Mouse (Mus musculus) heart, embryonic 13.5 days (tissue): Measurements from ENCODE around the gene Gm13283. TPM values are rescaled to one million over a fixed set of nuclear protein-coding genes. Genes with fewer than 3 reads are reported as not detected.
A peak's percentile ranks its signal among the peaks of the same experiment; 100 is the strongest.
"Not testable (repeated sequence)": the region's sequence is repeated elsewhere in the genome, so short reads cannot be mapped to it uniquely, and the experiment has no call there.

Experiments used
- ATAC-seq: fragments of 200-750 bp; cut with Nextera tagmentation; 2 replicates; pipeline ENCODE4 v1.8.0; 2017; ENCODE audit warnings: moderate TSS enrichment; ENCODE audit not compliant: insufficient number of reproducible peaks, low FRiP score, low TSS enrichment; ENCODE audit errors: extremely low read depth
- H3K27ac ChIP-seq: fragments of 300-500 bp; sonication (generic); replicated peaks from 2 replicates; pipeline ENCODE4 v1.5.1; 2015; ENCODE audit warnings: moderate library complexity, mild to moderate bottlenecking, inconsistent platforms
- H3K27me3 ChIP-seq: fragments of 300-500 bp; sonication (generic); replicated peaks from 2 replicates; pipeline ENCODE4 v1.6.1; 2015; ENCODE audit warnings: mild to moderate bottlenecking, inconsistent platforms
- H3K36me3 ChIP-seq: fragments of 300-500 bp; sonication (generic); 2 replicates; pipeline ENCODE4 v1.6.1; 2015; ENCODE audit warnings: mild to moderate bottlenecking, inconsistent platforms
- H3K4me1 ChIP-seq: fragments of 300-500 bp; sonication (generic); 2 replicates; pipeline ENCODE4 v1.6.1; 2015; ENCODE audit warnings: inconsistent platforms
- H3K4me2 ChIP-seq: fragments of 300-500 bp; sonication (generic); 2 replicates; pipeline ENCODE4 v1.6.1; 2015; ENCODE audit warnings: inconsistent platforms, mild to moderate bottlenecking, moderate library complexity
- H3K4me3 ChIP-seq: fragments of 300-500 bp; sonication (generic); 2 replicates; pipeline ENCODE4 v1.5.1; 2015; ENCODE audit warnings: moderate library complexity, mild to moderate bottlenecking, inconsistent platforms
- H3K9ac ChIP-seq: fragments of 300-500 bp; sonication (generic); 2 replicates; pipeline ENCODE4 v1.6.1; 2015; ENCODE audit warnings: inconsistent platforms, mild to moderate bottlenecking, moderate library complexity
- H3K9me3 ChIP-seq: fragments of 300-500 bp; sonication (generic); 2 replicates; pipeline ENCODE4 v1.6.1; 2016; ENCODE audit warnings: inconsistent platforms
- WGBS: fragments of 180-500 bp; shearing (Covaris S2); methylation state at CpG from one replicate; pipeline ENCODE4 v1.1.7; 2015; ENCODE audit warnings: mixed read lengths; 5-methylcytosine and 5-hydroxymethylcytosine counted together
- polyA plus RNA-seq: library from polyadenylated mRNA; unstranded; fragments of >200 nt; fragmentation: Nextera tagmentation; extraction: Ambion mirVana; gene quantifications from 2 replicates; pipeline ENCODE4 v1.2.1, GENCODE M21; 2015

Gene Gm13283
- polyA plus RNA-seq, 1 experiment from 2014 or later = 0.20 TPM

DNA sequence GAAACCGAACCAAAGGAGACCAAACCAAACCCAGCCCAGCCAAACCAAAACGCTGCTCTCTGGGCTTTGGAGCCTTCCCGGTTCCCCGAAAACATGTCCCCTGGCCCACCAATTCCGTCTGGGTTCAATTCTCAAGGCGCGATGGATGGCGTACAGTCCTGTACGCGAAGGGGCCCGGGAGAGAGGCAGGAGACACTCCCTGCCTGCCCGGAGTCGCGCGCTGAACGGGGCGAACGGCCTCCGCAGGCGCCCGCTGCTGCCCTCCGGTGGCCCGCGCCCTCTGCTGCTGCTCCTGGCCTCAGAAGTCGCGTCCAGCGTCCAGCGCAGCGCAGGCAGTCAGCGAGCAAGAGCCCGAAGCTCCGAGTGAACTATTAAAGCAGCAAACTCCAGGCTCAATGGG is 13.6 kb downstream of the Gm13283 start, which contains the start of gene Gm13290:
Gene Gm13290 (plus strand): TSS at position 301 of the 400 bp plus-strand sequence.
- not testable (repeated sequence) for H3K4me3 ChIP-seq, H3K4me1 ChIP-seq, H3K4me2 ChIP-seq, H3K9me3 ChIP-seq, H3K36me3 ChIP-seq, H3K27me3 ChIP-seq, ATAC-seq, H3K27ac ChIP-seq, H3K9ac ChIP-seq
- WGBS = no CpG with 5 or more reads among the region's 32 CpGs

DNA sequence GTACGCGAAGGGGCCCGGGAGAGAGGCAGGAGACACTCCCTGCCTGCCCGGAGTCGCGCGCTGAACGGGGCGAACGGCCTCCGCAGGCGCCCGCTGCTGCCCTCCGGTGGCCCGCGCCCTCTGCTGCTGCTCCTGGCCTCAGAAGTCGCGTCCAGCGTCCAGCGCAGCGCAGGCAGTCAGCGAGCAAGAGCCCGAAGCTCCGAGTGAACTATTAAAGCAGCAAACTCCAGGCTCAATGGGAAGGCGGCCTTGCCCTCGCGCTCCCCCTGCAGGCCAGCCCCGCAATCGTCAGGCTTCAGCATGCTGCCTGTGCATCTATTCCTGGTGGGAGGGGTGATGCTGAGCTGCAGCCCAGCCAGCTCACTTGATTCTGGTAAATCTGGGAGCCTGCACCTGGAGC is 16.7 kb downstream of the Gm13283 start, which contains the start of gene Gm13289:
Gene Gm13289 (plus strand): TSS at position 301 of the 400 bp plus-strand sequence.
- no CpG with 5 or more reads among the region's 29 CpGs for WGBS
- H3K4me3 ChIP-seq, H3K4me2 ChIP-seq, H3K9ac ChIP-seq, ATAC-seq, H3K27me3 ChIP-seq, H3K9me3 ChIP-seq, H3K4me1 ChIP-seq, H3K36me3 ChIP-seq, H3K27ac ChIP-seq: not testable (repeated sequence)

DNA sequence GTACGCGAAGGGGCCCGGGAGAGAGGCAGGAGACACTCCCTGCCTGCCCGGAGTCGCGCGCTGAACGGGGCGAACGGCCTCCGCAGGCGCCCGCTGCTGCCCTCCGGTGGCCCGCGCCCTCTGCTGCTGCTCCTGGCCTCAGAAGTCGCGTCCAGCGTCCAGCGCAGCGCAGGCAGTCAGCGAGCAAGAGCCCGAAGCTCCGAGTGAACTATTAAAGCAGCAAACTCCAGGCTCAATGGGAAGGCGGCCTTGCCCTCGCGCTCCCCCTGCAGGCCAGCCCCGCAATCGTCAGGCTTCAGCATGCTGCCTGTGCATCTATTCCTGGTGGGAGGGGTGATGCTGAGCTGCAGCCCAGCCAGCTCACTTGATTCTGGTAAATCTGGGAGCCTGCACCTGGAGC is 19.6 kb downstream of the Gm13283 start, which contains the start of gene Gm13272:
Gene Gm13272 (plus strand): TSS at position 301 of the 400 bp plus-strand sequence.
- WGBS = no CpG with 5 or more reads among the region's 29 CpGs
- not testable (repeated sequence) for H3K9ac ChIP-seq, ATAC-seq

DNA sequence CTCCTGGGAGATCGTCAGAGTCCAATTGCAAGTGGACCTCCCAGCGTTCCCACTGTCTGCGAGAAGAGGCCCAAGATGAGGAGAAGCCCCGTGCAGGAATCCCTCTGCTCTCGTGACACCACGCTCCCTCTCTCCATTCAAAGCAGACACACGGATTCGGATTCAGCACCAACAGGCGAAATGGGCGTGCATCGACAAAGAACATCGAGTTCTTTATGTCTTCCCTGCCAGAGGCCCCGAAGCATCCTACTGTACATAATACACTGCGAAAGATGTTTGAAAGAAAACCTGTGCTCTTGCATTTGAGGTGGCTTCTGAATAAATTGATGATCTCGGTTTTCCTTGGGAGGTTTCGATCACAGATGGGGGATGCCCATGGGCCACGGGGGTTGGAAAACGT is 20.4 kb downstream of the Gm13283 start:
- not testable (repeated sequence) for H3K9ac ChIP-seq, ATAC-seq, H3K4me1 ChIP-seq, H3K4me2 ChIP-seq, H3K4me3 ChIP-seq, H3K9me3 ChIP-seq, H3K27ac ChIP-seq, H3K27me3 ChIP-seq, H3K36me3 ChIP-seq
- 40% methylated on average over 16 of the region's 18 CpGs for WGBS

More for the DNA sequence above, 19.6 kb downstream of the Gm13283 start, which contains the start of gene Gm13272:
- H3K27me3 ChIP-seq, H3K4me2 ChIP-seq, H3K4me1 ChIP-seq, H3K4me3 ChIP-seq, H3K9me3 ChIP-seq, H3K36me3 ChIP-seq, H3K27ac ChIP-seq: not testable (repeated sequence)

DNA sequence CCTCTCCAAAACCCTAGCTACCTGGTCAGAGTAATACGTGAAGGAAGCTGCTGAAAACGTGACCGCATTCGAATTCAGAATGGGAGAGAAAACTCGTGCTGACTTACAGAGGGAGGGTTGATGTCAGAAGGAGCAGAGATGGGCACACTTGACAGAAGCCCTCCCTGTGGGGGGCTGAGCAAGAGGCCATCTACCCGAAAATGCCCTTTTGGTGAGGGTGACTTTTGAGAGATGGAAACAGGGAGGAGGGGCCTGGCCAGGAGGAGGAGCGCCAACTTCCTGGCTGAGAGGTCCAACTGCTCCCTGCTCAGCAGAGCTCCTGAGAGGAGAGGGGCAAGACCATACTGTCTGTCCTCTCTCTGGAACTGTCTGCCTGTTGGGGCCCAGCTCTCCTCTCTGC is 21.9 kb downstream of the Gm13283 start, which contains the start of gene Ifnz:
Gene Ifnz (plus strand): TSS at position 301 of the 400 bp plus-strand sequence.
- H3K27me3 ChIP-seq, H3K4me1 ChIP-seq, H3K9me3 ChIP-seq, H3K36me3 ChIP-seq, ATAC-seq: not testable (repeated sequence)
- WGBS = 13% methylated on average over 4 of the region's 7 CpGs
- H3K4me3 ChIP-seq = peak within 1 kb of the TSS; percentile 37
- peak within 1 kb of the TSS; percentile 66 for H3K27ac ChIP-seq
- 0 out of 2 replicates have a peak within 1 kb of the TSS, but pooled peaks have one; percentile 47 for H3K9ac ChIP-seq
- H3K4me2 ChIP-seq = peak within 1 kb of the TSS; percentile 58

DNA sequence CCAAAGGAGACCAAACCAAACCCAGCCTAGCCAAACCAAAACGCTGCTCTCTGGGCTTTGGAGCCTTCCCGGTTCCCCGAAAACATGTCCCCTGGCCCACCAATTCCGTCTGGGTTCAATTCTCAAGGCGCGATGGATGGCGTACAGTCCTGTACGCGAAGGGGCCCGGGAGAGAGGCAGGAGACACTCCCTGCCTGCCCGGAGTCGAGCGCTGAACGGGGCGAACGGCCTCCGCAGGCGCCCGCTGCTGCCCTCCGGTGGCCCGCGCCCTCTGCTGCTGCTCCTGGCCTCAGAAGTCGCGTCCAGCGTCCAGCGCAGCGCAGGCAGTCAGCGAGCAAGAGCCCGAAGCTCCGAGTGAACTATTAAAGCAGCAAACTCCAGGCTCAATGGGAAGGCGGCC is 22.4 kb downstream of the Gm13283 start:
- not testable (repeated sequence) for H3K9me3 ChIP-seq, H3K27me3 ChIP-seq, H3K36me3 ChIP-seq, ATAC-seq, H3K4me1 ChIP-seq
- peak overlapping the region; percentile 58 for H3K4me2 ChIP-seq
- 0% methylated on average over 14 of the region's 31 CpGs for WGBS
- H3K4me3 ChIP-seq = peak overlapping the region; percentile 37
- peak overlapping the region; percentile 66 for H3K27ac ChIP-seq
- H3K9ac ChIP-seq = 0 out of 2 replicates have a peak overlapping the region, but pooled peaks have one; percentile 47

DNA sequence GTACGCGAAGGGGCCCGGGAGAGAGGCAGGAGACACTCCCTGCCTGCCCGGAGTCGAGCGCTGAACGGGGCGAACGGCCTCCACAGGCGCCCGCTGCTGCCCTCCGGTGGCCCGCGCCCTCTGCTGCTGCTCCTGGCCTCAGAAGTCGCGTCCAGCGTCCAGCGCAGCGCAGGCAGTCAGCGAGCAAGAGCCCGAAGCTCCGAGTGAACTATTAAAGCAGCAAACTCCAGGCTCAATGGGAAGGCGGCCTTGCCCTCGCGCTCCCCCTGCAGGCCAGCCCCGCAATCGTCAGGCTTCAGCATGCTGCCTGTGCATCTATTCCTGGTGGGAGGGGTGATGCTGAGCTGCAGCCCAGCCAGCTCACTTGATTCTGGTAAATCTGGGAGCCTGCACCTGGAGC is 25.5 kb downstream of the Gm13283 start, which contains the start of gene Gm13276:
Gene Gm13276 (plus strand): TSS at position 301 of the 400 bp plus-strand sequence.
- H3K4me3 ChIP-seq, H3K36me3 ChIP-seq, ATAC-seq, H3K4me2 ChIP-seq, H3K9me3 ChIP-seq, H3K27me3 ChIP-seq, H3K4me1 ChIP-seq, H3K9ac ChIP-seq, H3K27ac ChIP-seq: not testable (repeated sequence)
- no CpG with 5 or more reads among the region's 27 CpGs for whole genome bisulfite sequencing

DNA sequence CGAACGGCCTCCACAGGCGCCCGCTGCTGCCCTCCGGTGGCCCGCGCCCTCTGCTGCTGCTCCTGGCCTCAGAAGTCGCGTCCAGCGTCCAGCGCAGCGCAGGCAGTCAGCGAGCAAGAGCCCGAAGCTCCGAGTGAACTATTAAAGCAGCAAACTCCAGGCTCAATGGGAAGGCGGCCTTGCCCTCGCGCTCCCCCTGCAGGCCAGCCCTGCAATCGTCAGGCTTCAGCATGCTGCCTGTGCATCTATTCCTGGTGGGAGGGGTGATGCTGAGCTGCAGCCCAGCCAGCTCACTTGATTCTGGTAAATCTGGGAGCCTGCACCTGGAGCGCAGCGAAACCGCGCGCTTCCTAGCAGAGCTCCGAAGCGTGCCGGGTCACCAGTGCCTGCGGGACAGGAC is 28.5 kb downstream of the Gm13283 start, which contains the start of gene Gm13277:
Gene Gm13277 (plus strand): TSS at position 231 of the 400 bp plus-strand sequence.
- WGBS = no CpG with 5 or more reads among the region's 28 CpGs

DNA sequence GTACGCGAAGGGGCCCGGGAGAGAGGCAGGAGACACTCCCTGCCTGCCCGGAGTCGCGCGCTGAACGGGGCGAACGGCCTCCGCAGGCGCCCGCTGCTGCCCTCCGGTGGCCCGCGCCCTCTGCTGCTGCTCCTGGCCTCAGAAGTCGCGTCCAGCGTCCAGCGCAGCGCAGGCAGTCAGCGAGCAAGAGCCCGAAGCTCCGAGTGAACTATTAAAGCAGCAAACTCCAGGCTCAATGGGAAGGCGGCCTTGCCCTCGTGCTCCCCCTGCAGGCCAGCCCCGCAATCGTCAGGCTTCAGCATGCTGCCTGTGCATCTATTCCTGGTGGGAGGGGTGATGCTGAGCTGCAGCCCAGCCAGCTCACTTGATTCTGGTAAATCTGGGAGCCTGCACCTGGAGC is 31.3 kb downstream of the Gm13283 start, which contains the start of gene Gm13278:
Gene Gm13278 (plus strand): TSS at position 301 of the 400 bp plus-strand sequence.
- not testable (repeated sequence) for H3K27ac ChIP-seq, ATAC-seq, H3K27me3 ChIP-seq, H3K4me2 ChIP-seq, H3K4me3 ChIP-seq, H3K36me3 ChIP-seq, H3K9me3 ChIP-seq, H3K9ac ChIP-seq, H3K4me1 ChIP-seq
- WGBS = no CpG with 5 or more reads among the region's 28 CpGs

More for the DNA sequence above, 28.5 kb downstream of the Gm13283 start, which contains the start of gene Gm13277:
- not testable (repeated sequence) for H3K4me1 ChIP-seq, H3K4me3 ChIP-seq, H3K9me3 ChIP-seq, H3K27ac ChIP-seq, ATAC-seq, H3K36me3 ChIP-seq, H3K9ac ChIP-seq, H3K27me3 ChIP-seq, H3K4me2 ChIP-seq

DNA sequence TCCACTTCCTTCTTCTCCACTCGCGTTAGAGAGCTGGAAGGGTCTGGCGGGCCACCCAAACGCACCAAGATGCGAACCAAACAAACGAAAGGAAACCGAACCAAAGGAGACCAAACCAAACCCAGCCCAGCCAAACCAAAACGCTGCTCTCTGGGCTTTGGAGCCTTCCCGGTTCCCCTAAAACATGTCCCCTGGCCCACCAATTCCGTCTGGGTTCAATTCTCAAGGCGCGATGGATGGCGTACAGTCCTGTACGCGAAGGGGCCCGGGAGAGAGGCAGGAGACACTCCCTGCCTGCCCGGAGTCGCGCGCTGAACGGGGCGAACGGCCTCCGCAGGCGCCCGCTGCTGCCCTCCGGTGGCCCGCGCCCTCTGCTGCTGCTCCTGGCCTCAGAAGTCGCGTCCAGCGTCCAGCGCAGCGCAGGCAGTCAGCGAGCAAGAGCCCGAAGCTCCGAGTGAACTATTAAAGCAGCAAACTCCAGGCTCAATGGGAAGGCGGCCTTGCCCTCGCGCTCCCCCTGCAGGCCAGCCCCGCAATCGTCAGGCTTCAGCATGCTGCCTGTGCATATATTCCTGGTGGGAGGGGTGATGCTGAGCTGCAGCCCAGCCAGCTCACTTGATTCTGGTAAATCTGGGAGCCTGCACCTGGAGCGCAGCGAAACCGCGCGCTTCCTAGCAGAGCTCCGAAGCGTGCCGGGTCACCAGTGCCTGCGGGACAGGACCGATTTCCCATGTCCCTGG is 34.2 kb downstream of the Gm13283 start, which contains the start of gene Gm13275:
Gene Gm13275 (plus strand): TSS at position 552 of the 740 bp plus-strand sequence.
- H3K4me3 ChIP-seq, H3K36me3 ChIP-seq, ATAC-seq, H3K4me1 ChIP-seq, H3K4me2 ChIP-seq, H3K27me3 ChIP-seq, H3K9ac ChIP-seq, H3K9me3 ChIP-seq, H3K27ac ChIP-seq: not testable (repeated sequence)
- 2% methylated on average over 13 of the region's 52 CpGs for WGBS

DNA sequence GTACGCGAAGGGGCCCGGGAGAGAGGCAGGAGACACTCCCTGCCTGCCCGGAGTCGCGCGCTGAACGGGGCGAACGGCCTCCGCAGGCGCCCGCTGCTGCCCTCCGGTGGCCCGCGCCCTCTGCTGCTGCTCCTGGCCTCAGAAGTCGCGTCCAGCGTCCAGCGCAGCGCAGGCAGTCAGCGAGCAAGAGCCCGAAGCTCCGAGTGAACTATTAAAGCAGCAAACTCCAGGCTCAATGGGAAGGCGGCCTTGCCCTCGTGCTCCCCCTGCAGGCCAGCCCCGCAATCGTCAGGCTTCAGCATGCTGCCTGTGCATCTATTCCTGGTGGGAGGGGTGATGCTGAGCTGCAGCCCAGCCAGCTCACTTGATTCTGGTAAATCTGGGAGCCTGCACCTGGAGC is 37.2 kb downstream of the Gm13283 start, which contains the start of gene Gm13279:
Gene Gm13279 (plus strand): TSS at position 301 of the 400 bp plus-strand sequence.
- H3K9me3 ChIP-seq, H3K9ac ChIP-seq, H3K27me3 ChIP-seq, H3K4me1 ChIP-seq, ATAC-seq, H3K4me3 ChIP-seq, H3K27ac ChIP-seq, H3K4me2 ChIP-seq, H3K36me3 ChIP-seq: not testable (repeated sequence)
- no CpG with 5 or more reads among the region's 28 CpGs for WGBS
